Mouse (Mus musculus): ENCODE data around the gene Sdcbp2. TPM values are rescaled to one million over a fixed set of nuclear protein-coding genes. Genes with fewer than 3 reads are reported as not detected.

Gene Sdcbp2
- total RNA-seq (2023), result not detected

GRCm38 (mm10) chr2:151571873-151572700 lies at the start of gene Sdcbp2:
Sdcbp2 (plus strand) TSS chr2:151572622.

GRCm38 (mm10) chr2:151542323-151543062 lies 29.9 kb upstream of the Sdcbp2 start, which contains the start of gene Fkbp1a:
Fkbp1a (plus strand) TSS chr2:151542483.

GRCm38 (mm10) chr2:151632159-151632814 lies 59.9 kb downstream of the Sdcbp2 start, which contains the start of gene Snph:
Snph (minus strand) TSS chr2:151632593.

Other genes starting within 250 kb of the Sdcbp2 start
- not detected for gene 4921509C19Rik, start 96.5 kb upstream of the Sdcbp2 start, total RNA-seq (2023)
- gene Nsfl1c, start 78.4 kb upstream of the Sdcbp2 start, total RNA-seq (2023), result 10 to 100 TPM; 37.6 to 45.7 TPM
- gene Fkbp1a, start 30.1 kb upstream of the Sdcbp2 start, total RNA-seq (2023), result 10 to 100 TPM; 30.7 to 46.9 TPM
- gene Snph, start 60.0 kb downstream of the Sdcbp2 start, total RNA-seq (2023), result 1 to 10 TPM; 5.1 to 7.6 TPM
- gene Rad21l, start 95.9 kb downstream of the Sdcbp2 start, total RNA-seq (2023), result not detected
- gene Tmem74b, start 129.4 kb downstream of the Sdcbp2 start, total RNA-seq (2023), result not detected
- 10 to 100 TPM; 21.2 to 28.6 TPM for gene Psmf1, start 171.6 kb downstream of the Sdcbp2 start, total RNA-seq (2023)